Mouse (Mus musculus): Measurements from ENCODE around the gene Rasl10a.

Rasl10a gene

DNA sequence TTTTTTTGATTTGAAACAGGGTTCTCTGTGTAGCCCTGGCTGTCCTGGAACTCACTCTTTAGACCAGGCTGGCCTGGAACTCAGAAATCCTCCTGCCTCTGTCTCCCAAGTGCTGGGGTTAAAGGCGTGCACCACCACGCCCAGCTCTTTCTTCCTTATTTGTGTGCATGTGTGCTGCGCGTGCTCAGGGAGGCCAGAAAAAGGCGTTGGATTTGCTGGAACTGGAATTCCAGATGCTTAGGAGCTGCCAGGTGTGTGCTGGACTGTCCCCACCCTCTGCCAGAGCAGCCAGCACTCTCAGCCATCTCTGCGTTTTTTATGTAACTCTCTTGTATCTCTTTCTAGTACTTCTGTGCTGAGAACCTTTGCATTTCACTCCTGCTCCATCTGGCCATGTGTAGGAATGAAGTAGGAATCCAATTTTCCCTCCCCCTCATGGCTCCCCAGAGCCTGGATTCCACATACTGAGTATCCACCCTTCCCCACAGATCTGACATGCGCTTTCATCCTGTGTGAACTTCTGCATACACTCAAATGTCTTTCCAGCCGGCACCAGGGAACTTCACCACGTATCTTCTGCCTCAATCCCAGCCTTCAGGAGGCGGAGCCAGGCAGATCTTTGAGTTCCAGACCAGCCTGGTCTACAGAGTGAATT lies 5.6 kb upstream of the Rasl10a start:
- in situ Hi-C loops (cut with MboI, MseI) = no loop called here

DNA sequence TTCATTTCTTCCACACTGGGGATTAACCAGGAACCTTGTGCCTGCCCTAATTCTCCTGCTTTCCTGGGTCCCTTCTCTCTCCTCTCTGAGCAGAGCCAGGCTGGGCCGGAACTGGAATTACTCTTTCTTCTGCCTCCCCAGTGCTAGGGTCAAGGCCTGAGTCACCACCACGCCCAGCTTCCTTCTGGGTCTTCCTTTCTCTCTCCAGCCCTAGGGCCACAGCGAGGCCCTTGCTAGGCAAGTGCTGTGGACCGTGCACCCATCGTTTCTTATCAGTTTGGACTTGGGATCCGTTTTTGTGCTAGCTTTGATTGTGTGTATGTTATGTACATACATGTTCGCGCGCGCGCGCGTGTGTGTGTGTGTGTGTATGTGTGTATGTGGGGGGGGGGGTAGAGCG lies 3.8 kb upstream of the Rasl10a start:
- in situ Hi-C loops (cut with MboI, MseI) = no loop called here

DNA sequence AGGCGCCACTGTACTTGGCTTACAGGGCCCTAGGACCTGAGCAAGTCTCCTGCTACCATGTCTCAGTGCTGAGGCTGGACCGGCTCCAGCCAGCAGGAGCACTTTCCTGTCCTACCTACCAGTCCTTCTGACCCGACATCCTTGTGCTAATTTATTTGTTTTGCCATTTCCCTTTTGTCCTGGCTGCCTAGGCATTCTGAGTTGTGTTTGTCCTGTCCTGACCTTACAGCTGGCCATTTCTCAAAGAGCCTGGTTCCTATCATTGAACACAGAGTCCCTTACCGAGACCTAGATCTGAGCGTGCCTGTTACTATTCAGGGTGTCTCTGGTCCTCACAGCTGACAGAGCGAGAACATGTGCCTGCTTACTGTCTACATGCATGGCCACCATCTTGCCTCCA lies 3.1 kb upstream of the Rasl10a start:
- in situ Hi-C loops (cut with MboI, MseI) = no loop called here

DNA sequence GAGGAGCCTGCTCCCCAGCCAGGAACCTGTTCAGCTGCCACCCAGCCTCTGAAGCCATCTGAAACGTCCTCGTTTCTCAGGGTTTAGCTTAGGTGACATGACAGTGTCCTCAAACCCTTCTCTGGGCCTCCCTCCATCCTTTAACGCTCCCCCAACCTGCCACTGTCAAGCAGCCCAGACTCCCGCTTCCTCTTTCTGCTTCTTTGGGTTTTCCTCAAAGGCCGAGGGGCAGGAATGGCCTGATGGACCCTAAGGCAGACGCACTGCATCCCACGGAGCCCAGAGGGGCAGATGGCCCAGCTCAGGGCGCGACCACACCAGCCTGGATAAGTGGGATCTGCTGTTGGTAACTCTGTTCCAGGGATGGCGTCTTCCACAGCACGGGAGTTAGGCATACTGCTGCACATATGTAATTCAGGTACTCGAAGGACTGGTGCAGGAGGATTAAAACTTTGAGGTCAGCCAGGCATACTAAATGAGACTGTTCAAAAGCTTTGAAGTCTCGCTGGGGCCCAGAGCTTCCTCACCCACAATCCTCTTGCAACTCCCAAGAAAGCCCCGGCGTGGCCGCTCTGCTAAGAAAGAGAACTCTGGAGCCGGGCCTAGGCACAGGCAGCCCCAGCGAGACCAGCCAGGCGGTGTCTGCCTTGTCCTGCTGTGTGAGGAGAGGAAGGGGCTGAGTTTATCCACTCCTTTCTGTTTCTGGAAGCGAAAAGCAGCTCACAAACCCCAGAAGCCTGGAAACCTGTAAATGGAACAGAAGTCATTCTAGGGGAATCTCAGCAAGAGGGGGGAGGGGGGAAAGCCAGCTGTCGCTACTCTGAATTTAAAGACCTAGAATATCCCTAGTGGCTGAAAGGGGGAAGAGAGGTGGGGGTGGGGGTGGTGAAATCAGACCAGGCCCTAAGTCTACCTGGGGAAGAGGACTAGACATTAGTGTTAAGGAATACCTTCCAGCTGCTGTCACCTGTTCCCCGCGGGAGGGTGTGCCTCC lies 1.7 kb upstream of the Rasl10a start:
- in situ Hi-C loops (cut with MboI, MseI) = no loop called here

DNA sequence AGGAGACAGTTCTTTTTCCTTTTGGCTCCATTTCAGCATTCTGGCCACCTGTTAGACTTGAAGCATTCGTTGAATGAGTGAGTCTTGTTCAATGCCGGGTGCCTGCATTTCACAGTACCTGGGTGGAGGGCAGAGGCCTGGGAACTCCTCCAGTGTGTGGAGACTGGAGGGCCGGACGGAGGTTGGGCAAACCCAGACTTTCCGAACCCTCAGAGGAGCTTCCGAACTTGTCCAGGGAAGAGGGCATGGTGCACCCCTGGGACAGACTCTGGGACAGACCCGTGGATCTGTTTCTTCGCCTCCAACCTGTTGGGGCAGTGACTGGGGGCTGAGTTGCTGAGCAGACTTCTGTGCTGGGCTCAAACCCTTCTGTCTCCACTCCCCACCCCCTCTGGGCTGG lies 864 bp upstream of the Rasl10a start:
- in situ Hi-C loops (cut with MboI, MseI) = no loop called here

DNA sequence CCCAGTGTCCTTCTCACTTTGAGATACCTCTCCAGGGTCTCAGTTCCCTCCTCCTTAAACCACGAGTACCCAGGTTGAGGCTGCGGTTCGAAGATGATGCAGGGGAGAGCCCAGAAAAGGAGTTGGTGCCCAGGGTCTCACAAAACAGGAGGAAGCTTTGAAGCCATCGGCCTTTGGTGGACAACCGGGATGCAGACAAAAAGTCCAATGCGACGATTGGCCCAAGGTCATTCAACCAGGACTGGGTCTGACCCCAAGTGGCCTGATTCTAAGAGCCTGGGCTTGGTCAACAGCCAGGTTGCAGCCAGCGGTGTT lies 430 bp upstream of the Rasl10a start:
- in situ Hi-C loops (cut with MboI, MseI) = no loop called here

DNA sequence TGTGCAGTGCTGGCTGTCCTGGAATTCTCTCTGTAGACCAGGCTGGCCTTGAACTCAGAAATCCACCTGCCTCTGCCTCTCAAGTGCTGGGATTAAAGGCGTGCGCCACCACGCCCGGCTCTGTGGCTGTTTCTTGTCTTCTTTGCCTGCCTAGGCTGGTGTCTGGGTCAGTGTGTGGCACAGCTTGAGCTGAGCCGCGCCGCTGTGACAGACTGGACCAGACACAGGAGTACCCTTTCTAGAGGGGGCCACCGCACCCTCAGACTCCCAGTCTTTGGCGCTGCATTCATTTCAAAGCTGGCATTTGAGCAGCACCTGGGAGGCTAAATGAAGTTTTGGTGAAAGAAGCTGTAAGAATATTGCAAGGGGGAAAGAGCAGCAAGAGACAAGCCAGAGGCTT lies 855 bp downstream of the Rasl10a start:
- in situ Hi-C loops (cut with MboI, MseI) = no loop called here

DNA sequence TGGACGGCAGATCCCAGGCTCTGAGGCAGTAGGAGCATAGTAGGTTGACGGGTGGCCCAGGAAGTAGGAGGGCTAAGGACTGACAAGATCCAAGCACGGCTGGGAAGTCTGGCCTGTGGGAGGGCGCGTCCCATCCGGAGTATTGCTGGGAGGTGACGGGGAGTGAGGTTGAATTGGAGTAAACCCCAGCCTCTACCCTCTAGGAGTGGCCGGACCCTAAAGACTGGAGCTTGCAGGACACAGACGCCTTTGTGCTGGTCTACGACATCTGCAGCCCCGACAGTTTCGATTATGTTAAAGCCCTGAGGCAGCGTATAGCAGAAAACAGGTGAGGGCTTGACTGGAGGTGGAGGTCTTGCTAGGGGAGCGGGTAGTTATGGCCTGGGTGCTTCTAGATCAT lies 1.3 kb downstream of the Rasl10a start:
- in situ Hi-C loops (cut with MboI, MseI) = no loop called here

DNA sequence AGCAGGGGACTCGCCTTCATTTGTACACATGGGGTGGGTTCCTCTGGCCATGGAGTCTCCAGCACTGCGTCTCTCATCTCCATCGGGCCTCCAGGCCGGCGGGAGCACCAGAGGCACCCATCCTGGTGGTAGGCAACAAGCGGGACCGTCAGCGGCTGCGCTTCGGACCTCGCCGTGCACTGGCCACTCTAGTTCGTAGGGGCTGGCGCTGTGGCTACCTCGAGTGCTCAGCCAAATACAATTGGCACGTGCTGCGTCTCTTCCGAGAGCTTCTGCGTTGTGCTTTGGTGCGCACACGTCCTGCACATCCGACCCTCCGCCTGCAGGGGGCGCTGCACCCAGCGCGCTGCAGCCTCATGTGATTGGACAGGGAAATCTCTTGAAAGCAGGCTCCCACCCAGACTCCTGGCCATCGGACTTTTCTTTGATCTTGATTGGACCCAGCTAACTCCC lies 1.8 kb downstream of the Rasl10a start:
- in situ Hi-C loops (cut with MboI, MseI) = no loop called here

DNA sequence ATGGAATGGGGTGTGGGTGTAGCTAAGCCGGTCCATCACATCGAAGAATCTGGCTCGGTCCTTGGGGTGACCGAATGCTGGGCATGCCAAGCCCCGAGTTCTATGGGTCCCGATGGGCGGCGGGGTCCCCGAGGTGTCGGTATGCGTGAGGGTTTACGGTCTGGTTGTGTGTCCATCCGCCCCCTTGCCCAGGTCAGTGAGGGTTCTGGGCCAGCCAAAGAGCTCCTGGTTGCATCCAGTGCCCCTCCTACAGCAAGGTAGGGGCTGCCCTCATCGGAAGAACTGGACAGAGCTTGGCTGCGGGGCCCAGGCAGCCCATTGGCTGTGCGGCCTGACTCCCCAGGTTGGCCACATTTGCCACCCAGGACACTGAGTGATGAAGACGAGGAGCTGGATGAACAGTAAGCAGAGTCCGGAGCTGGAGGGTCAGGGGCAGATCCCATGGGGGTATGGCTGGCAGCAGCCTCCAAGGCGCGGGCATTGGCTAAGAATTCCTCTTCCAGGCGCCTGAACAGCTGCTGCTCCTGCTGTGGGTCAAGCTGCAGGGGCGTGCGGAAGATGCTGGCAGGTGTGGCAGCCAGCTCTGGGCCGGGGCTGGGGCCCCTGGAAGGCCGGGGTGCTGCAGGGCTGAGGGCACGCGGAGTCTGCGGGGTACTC lies 3.0 kb downstream of the Rasl10a start:
- in situ Hi-C loops (cut with MboI, MseI) = no loop called here

DNA sequence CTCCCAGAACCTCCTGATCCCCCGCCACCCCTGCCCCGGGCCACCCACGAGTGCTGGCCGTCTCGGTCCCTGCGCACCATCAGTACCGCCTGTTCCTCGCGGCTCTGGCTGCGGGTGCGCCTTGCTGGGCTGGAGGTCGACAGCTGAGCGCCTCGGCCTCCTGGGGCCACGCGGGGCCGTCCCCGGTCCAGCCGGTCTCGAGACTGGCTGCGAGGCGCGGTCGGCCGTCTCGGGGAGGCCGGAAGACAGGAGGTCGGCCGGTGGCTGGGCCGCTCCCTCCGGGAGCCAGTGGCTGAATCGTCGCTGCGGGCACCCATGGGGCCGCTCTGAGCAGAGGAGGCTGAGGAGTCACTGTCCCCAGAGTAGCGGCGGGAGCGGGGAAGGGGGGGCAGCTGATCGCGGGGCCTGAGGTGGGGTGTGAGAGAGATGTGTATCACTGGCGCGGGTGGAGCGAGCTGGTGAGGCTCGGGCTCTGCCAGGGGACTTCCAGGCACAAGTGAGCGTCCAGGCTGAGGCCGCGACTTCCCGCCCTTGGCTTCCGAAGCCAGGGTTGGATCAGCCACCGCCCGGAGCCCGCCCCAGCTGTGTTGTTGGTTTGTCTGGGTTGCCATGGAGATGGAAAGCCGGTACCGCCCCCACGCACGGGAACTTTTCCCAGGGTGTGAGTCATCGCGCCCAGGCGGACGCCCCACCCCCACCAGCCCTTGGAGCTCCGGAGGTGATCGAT lies 3.6 kb downstream of the Rasl10a start:
- in situ Hi-C loops (cut with MboI, MseI) = no loop called here

DNA sequence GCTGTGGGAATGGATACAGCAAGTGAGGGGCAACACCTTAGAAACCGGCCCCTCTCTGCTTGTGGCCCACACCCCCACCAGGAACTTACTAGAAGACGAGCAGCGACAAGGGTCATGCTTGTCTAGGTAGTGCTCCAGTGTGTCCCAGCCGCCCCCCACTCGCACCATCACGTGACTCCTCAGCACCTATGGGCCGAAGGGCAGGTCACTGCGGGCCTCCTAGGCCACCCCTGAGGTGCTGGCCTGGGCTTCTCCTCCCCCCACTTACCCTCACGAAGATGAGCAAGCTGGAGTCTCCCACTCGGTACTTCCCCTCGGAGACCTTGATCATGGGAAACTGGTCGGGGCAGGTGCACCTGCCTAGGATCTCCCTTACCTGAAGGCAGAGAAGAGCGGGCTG lies 4.4 kb downstream of the Rasl10a start:
- in situ Hi-C loops (cut with MboI, MseI) = no loop called here

DNA sequence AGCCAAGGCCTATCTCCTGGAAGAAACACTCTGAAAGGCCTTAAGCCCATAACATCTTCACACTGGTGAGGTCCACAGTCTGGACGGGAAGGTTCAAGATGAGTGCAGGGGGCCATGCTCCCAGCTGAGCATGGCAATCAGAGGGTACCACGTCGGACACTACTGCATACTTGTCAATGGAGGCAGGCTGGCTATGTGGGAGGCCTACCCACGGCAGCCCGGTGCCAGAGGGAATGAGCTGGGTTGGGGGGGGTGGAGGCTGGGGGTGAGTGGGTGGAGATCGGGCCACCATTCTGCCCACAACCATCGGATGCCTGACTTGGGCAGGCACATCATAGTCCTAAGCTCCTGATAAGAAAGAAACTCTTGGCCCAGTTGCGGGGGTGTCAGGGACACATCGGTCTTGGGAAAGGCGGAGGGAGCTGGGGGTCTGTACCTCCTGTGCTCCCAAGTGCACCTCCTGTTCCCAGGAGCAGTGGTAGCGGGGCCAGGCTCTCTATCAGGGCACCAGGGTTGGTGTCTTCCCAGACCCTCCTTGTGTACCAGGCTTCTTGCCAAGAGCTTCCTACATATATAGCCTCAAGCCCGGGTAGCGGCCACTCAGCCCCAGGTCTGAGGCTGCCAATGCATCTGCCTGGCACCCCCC lies 5.1 kb downstream of the Rasl10a start:
- in situ Hi-C loops (cut with MboI, MseI) = no loop called here

DNA sequence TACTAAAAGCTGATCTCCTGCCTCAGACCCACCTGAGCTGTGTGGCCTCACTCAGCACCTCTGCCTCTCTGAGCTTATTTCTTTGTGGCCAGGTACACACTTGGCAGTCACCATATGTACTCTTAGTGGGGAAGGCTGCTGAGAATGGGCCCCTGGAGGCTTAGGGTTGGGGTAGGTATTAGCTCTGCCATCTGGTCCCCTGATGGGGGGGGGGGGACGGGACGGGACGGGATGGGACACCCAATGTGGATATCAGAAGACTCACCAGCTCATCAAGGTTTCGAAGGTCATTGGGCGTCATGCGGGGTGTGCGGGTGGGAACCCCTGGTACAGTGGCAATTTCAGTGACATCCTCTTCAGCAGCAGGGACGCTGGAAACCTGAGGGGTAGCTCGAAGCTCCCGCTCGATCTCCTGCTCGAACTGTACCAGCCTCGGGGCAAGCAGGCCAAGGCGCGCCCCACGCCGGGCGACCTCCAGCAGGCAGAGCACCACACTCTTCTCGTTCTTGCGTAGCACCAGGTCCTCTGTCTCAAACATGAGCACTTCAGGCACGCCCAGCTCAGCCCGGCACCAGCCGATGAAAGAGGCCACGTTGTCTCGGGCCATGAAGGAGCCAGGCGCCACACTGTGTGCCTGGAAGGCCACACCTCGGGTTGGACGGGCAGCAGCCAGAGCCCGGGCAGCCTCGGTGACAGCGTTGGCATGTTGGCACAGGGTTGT lies 5.8 kb downstream of the Rasl10a start:
- in situ Hi-C loops (cut with MboI, MseI) = no loop called here

DNA sequence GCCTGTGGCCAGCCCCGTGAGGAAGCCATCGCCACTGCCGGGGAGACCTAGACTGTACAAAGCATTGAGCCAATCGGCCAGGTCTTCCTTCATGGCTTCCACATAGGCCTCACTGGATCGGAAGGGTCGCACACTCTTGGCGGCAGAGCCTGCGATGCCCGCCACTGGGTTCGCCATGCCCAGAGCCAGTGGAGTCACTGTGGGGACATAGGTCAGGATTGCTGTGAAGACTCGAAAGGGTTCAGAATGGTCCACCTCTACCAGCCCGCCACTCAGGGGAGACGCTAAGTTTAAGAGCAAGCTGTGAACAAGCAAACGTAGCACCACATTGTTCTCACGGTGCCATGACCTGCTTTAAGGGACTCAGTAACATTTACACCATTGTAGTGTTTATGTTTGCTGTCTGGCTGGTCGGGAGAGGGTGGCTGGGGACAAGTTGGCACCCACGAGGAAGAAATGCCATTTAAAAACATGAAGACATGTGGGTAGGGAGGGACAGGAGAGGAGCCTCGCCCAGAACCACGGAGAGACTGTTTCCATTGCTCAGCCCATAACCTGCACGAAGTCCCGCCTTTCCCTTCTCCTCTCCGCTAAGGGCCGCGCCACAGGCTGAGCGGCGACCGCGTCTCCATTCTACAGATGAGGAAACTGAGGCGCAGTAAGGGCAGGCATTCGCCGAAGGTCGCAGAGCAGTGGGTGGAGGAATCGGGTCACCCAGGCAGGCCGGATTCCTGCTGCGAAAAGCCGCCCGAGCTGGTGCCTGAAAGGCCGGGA lies 6.5 kb downstream of the Rasl10a start:
- in situ Hi-C loops (cut with MboI, MseI) = no loop called here

DNA sequence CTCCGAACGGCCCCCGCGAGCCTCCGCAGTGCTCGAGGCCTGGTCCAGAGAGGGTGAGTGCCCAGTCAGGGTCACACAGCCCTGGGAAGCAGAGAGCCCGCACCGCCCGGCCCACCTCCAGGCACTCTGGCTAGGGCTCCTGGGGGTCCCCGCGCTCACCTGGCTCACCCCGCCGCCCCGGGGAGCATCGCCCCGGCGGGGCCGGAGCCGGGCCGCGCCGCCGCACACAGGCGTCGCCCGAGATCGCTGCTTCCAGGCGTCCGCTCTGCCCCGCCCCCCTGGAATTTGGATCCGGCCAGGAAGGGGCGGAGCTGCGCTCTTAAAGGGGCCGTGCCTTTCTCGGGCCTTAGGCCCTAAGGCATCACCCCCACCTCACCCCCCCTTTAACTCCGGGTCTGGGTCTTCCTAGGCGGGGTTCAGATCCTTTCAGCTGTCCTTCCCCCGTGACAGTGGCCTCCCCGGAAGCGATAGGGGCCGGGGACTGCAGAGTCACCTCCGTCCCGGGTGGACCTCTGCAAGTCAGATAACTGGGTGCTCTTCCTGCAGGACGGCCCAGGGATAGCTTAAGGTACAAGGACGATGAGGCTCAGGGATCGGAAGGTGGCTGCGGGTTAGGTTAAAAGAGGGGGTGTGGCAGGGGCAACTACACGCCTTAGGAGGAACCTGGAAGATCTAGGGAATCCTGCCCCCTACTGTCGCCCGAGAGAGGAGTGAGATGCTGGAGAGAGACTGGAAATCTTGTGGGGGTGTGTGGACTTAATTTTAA lies 7.3 kb downstream of the Rasl10a start, which contains the start of gene Gas2l1:
Gene Gas2l1, minus strand, starts transcription at position 272 of the 766 bp plus-strand sequence.
- in situ Hi-C loops (cut with MboI, MseI) = no loop called here

DNA sequence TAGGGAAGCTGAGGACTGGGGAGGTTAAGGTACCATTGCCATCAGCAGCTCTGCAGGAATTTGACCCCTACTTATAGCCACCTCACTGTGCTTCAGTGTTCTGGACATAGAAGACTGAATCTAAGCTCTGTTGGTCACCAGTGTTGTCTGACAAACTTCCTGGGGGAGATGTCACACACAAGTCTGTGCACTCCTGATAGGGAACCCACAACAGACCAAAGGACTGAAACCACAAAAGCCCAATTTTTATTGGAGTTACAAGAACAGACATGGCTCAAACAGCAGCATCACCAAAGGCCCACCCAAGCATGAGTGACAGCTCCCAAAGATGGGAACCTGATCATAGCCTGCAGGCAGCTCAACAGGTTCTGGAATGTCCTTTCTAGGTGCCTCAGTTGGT lies 9.1 kb downstream of the Rasl10a start:
- in situ Hi-C loops (cut with MboI, MseI) = no loop called here

DNA sequence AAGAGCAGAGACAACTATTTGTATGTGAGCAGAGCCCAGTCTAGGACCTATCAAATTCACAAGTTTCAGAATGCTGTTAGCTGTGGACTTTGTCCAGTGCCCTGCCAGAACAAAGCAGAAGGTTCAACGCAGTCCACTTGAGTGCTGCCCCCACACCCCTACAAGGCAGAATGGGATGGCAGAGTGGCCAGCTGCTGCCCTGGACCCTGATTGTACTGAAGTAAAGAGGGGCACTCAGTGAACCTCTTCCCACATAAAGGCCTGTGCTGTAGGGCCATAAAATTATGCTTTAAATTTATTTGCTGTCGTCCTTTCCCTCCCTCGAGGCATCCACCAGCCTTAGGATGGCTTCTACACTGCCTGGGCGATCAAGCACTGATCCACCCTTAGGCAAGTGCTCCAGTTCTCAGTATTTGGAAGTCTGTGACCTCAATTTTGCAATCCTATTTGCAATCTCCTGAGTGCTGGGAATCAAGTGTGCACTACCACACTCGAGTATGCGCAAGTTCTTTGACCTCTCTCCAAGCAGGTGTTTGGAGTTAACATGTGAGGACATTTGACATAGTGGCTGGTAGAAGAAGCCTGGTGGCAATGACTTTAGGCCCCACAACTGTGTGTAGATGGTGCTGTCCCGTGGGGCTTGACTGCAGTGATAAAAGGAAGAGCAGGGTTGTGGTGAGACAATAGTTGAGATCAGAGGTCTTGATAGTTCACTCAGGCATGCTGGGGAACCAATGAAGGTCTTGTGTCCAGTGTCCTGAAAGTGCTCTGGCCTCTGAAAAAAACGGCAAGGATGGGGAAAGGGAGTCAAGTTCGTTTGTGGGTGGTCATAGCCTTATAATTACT lies 10.4 kb downstream of the Rasl10a start:
- in situ Hi-C loops (cut with MboI, MseI) = no loop called here

All from T-helper 17 cell (primary cell).